Mouse (Mus musculus) E14TG2a.4 (cell line): ENCODE measurements at regions not wholly inside any gene's neighbourhood (a gene's known extent, or its start where the extent isn't known, plus 50 kb on each side); places are given as distances from the start of the nearest gene placed in this dataset.

Experiments used
- H3K27me3 ChIP-seq: 2 replicates; pipeline ENCODE4 v1.6.1; 2014; ENCODE audit warnings: low read length, control low read depth; ENCODE audit not compliant: insufficient read depth
- H3K36me3 ChIP-seq: 2 replicates; pipeline ENCODE4 v1.6.1; 2014; ENCODE audit warnings: low read length, control low read depth; ENCODE audit not compliant: insufficient read depth
- H3K4me1 ChIP-seq: replicated peaks from 2 replicates; pipeline ENCODE4 v1.6.1; 2014; ENCODE audit warnings: low read depth, low read length, control low read depth
- H3K4me3 ChIP-seq: replicated peaks from 2 replicates; pipeline ENCODE4 v1.5.1; 2014; ENCODE audit warnings: mild to moderate bottlenecking, low read length
- H3K9me3 ChIP-seq: 2 replicates; pipeline ENCODE4 v1.6.1; 2014; ENCODE audit warnings: low read length, control low read depth
- CTCF ChIP-seq: conservative IDR thresholded peaks from 2 replicates; pipeline ENCODE4 v1.5.1; 2014; ENCODE audit warnings: low read length
- NANOG ChIP-seq: IDR thresholded peaks from 2 replicates; pipeline ENCODE4 v1.6.1; 2014; ENCODE audit warnings: borderline replicate concordance, low read length, mixed read lengths
- POU5F1 ChIP-seq: IDR thresholded peaks from 2 replicates; pipeline ENCODE4 v1.6.1; 2014; ENCODE audit warnings: low read length, borderline replicate concordance

DNA sequence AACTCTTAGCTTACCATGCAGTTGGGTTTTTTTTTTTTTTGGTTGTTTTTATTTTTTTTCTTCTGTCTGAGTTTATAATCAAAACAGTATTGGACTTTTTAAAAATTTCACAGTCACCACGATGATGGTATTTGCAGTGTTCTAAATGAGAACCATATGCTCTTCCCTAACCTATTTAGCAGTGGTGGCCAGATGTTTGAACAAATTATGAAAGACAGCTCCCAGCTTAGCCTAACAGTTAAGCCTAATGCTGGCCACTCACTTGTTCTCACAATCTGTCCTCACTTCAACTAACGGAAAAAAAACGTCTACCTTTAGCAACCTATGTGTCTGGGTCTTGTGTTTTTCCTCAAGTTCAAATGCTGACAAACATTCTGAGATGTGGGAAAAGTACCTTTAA is 234.8 kb downstream of the 1700129C05Rik start:
- H3K4me1 ChIP-seq: no peaks in the 10 kb centered on the region
- H3K27me3 ChIP-seq: no peaks in the 10 kb centered on the region
- no peaks in the 10 kb centered on the region for H3K36me3 ChIP-seq
- TF ChIP-seq POU5F1: no peak
- H3K4me3 ChIP-seq: no peak overlapping the region
- no peaks in the 10 kb centered on the region for H3K9me3 ChIP-seq

DNA sequence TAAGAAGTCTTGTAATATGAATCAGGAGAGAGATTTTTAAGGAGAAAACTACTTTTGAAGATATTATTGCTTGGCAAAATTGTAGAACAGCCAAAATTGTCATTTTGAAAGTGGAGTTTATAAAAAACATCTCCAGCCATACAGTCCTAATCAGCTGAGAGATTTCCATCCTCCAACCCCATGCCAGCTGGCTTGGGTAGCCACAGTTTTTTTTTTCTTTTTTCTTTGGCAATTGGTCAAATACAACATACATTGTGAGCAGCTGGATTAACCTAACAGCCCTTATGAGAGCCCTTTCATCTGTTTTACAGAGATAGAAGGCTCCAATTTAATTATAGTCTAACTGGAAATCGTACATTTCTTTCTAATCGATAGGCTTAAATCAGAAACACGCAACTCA is 235.3 kb downstream of the 1700129C05Rik start:
- Histone ChIP-seq H3K36me3 (no peaks in the 10 kb centered on the region), H3K4me1 (no peaks in the 10 kb centered on the region), H3K9me3 (no peaks in the 10 kb centered on the region), H3K4me3 (no peak overlapping the region), H3K27me3 (no peaks in the 10 kb centered on the region)
- TF ChIP-seq CTCF (no peak), NANOG (no peak), POU5F1 (no peak)

DNA sequence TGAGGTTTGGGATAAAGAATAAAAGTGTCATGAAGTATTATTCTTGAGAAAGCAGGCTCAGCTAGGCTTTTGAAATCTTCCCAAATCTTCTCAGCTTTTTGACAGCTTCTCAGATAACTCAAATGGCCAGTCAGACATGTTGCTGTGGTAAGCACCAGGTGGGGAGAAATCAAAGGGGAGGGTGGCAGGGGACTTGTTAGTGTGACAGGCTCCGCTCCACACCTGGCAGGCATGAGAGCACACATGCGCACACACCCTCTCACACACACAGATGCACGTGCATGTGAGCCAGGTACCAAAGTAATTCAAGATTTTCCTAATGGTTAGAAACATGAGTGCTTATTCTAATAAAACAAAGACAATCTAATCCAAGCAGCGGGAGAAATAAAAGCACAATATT is 236.1 kb downstream of the 1700129C05Rik start:
- no peak overlapping the region for H3K4me3 ChIP-seq

DNA sequence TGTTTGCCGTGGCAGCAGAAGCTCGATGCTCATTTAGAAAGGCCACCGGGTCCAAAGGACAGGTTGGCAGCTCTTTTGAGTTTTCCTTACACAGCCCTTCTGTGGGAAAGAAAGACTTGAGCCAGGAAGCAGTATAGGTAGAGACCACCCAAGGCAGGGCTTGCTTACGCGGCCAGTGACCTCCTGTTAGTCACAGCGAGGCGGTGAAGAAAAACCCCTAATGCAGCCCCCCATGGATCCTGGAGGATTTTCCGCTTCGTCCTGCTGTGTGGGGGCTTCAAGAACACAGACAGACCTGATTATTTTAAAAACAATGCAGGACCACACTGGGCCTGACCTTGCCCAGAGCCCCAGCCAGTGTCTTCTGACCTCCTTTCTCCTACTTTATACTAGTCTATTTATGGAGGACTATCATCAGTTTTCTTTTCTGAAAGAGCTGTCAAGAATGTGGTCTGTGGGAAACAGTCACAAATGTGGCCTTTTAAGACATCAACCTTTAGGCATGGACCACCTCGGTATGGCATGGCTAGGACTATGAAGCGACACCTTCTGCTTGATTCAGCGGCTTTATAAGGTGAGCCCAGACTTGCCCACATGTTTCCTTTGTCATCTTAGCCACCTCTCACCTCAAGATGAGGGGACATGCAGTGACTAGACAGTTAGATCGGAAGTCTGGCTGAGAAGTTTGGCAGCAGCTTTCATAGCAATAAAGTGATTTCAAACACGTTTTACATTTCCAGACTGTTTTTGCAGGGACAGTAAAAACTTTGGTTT is 274.3 kb downstream of the 1700129C05Rik start:
- Histone ChIP-seq H3K9me3 (no peaks in the 10 kb centered on the region), H3K4me3 (no peak overlapping the region), H3K27me3 (no peaks in the 10 kb centered on the region), H3K4me1 (0 out of 2 replicates have a peak, but pooled peaks cover 7% of the 10 kb centered on the region), H3K36me3 (no peaks in the 10 kb centered on the region)
- TF ChIP-seq CTCF: no peak
- TF ChIP-seq POU5F1: no peak
- TF ChIP-seq NANOG: no peak

More for the DNA sequence above, 236.1 kb downstream of the 1700129C05Rik start:
- Histone ChIP-seq H3K4me1 (no peaks in the 10 kb centered on the region), H3K9me3 (no peaks in the 10 kb centered on the region), H3K36me3 (no peaks in the 10 kb centered on the region), H3K27me3 (no peaks in the 10 kb centered on the region)
- TF ChIP-seq CTCF (no peak), POU5F1 (no peak), NANOG (no peak)

DNA sequence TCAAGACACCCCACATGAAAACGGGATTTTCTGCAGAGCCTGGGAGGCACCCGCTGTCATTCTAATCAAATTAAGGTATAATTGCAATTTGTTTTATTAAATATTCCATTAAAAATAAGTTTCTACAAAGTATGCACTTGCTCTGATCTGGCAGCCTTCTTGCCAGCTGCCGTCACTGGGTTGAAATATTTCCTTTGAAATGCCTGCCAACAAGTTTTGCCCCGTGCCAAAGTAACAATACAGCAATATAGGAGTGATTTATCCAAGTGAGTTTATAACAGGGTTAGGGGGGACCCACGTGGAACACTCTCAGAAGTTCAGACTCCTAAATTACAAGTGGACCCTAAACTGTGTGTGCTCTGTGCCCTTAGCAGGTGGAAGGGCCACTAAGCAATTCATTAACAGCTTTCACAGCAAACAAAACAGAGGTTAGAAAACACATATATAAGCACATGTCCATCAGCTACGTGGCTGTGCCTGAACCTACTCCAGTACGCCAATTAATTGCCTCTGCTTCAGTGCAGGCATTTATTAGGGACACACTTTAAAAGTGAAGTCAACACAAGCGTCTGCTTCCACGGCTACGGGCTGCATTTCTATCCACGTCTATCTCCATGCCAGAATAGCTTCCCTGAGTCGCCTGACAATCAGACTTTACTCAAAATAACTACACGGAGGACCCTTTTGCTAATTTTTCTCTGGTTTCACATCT is 275.1 kb downstream of the 1700129C05Rik start:
- no peak overlapping the region for H3K4me3 ChIP-seq
- TF ChIP-seq CTCF (no peak), NANOG (no peak), POU5F1 (no peak)
- H3K27me3 ChIP-seq: no peaks in the 10 kb centered on the region
- no peaks in the 10 kb centered on the region for H3K36me3 ChIP-seq
- 0 out of 2 replicates have a peak, but pooled peaks cover 7% of the 10 kb centered on the region for H3K4me1 ChIP-seq
- no peaks in the 10 kb centered on the region for H3K9me3 ChIP-seq

DNA sequence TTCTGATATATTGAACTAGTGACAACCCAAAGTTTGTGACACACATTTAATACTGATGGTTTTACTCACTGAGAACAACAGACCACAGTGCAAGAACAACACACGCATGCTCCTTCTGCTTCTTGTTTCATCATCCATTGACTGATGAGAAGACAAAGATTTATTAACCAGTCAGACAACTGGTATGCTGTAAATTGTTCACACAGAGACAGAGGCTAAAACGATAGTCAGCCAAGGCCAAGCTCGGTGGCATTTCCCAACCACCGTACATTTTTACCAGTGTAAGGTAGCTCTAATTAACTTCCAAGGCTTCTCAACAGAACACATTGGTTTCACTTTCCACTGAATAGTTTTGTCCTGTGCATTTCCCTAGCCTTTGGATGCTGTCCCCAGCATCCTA is 287.8 kb downstream of the 1700129C05Rik start:
- Histone ChIP-seq H3K4me3 (no peak overlapping the region), H3K27me3 (no peaks in the 10 kb centered on the region), H3K9me3 (no peaks in the 10 kb centered on the region), H3K36me3 (no peaks in the 10 kb centered on the region), H3K4me1 (no peaks in the 10 kb centered on the region)
- no peak for TF ChIP-seq NANOG
- no peak for TF ChIP-seq CTCF
- TF ChIP-seq POU5F1: no peak

DNA sequence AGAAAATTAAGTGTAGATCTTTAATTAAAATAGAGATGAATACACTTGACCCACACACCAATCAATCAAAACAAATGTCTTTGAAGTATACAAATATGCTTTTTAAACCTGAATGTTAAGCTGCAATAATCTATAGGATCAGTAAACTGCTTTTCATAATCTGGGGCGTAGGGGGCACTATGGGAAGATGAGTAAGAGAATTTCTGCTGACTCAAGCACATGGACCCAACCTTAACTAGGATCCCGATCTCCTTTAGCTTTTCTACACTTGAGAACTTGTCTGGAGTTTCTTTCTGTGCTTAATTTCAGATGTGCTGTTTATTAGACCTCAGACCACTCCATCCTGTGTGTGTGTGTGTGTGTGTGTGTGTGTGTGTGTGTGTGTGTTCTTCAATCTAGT is 298.1 kb downstream of the 1700129C05Rik start:
- Histone ChIP-seq H3K36me3 (no peaks in the 10 kb centered on the region), H3K9me3 (no peaks in the 10 kb centered on the region), H3K4me3 (no peak overlapping the region), H3K4me1 (no peaks in the 10 kb centered on the region), H3K27me3 (no peaks in the 10 kb centered on the region)
- TF ChIP-seq POU5F1 (no peak), NANOG (no peak), CTCF (no peak)

DNA sequence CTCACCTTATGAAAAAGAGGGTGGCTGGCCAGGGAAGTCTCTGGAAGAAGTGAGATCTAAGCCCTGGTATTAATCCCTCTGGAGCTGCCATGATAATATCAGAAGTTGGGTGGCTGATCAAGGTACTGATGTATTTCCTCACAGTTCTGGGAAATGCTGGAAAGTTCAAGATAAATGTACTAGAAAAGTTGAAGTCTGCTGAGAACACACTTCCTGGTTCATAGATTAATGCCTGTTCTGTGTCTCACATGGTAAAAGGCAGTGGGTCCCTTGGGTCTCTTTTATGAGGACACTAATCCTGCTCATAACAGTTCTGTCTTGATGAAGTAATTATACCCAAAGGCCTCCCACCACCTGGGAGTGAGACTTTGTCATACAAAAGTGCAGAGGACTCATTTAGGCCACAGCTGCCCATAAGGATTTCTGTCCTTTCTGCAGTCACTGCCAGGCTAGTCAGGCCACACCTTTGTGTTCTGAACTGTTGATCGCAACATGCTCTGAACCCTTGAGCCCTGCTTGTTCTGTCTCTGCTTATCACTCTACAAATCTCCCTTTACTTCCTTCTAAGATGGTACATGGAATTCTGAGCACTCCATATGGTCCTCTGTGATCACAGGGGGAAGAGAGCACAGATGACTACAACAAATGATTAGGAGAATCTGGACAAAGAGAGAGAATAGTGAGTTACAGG is 300.4 kb downstream of the 1700129C05Rik start:
- Histone ChIP-seq H3K27me3 (no peaks in the 10 kb centered on the region), H3K9me3 (no peaks in the 10 kb centered on the region), H3K4me3 (no peak overlapping the region), H3K4me1 (no peaks in the 10 kb centered on the region), H3K36me3 (no peaks in the 10 kb centered on the region)
- TF ChIP-seq POU5F1 (no peak), CTCF (no peak), NANOG (no peak)
